Mouse (Mus musculus) cerebellum, adult (tissue): Measurements from ENCODE around the gene Tmeff1.

Source experiments
- ATAC-seq: cut with Nextera tagmentation; 2 replicates; pipeline ENCODE4 v1.9.2; 2017; ENCODE audit warnings: mild to moderate bottlenecking, moderate library complexity, mixed read lengths; ENCODE audit not compliant: insufficient number of reproducible peaks, low FRiP score, low TSS enrichment

Gene Tmeff1

DNA sequence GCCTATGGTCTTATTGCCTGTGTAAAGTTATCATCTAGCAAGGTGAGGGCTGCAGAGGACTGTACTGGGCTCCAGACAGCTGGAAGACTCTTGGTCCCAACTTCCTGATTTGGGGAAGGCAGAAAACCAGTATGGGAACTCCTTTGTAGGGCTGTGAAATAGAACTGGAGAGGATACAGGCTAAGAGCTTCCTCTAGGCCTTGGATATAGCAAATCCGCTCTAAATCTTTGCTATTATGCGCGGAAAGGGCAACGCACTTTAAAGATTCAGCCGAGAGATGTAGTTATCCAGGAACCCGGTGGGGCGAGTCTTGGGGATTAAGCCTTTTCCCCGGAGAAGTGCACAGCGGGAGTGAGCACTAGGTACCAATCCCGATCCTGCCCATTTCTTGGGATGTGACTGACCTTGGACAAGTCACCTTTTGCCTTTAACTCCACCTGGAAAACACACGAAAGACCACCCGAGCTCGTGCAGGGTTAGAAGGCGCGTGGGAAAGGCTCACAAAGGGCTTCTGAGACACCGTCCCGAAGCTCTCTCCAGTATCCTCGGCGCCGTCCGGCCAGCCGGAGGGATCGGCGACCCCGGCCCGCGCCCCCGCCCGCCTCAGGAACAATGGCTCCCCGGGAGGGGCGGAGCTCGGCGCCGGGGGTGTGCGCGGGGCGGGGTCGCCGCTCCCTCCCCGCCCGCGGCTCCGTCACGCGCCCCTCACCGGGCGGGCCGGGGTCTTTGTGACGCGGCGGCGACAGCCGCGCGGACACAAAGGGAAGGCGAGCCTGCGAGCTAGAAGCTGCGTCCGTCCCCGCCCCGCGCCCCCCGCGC, at the start of gene Tmeff1:
Tmeff1 (plus strand) TSS at position 754 of the 820 bp plus-strand sequence.
- ATAC-seq = no peak; the same call in 1 of the 2 replicates

DNA sequence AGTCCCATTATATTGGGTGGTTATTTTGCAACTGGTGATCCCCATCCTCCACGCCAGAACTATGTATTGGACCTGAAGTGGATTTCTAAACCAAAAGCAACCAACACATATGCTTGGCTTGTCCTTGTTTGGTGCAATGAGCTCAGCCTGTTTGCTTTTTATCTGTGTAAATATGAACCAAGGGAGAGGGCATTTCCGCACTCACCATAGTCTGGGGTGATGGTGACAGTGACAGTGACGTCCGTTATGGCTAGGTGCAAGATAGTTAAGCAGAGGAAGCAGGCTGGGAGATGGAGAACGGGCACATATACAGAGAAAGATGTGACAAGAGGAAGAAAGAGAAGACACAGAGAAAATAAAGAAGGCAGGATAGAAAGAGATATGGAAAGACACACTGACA, 48.7 kb upstream of the Tmeff1 start:
- ATAC-seq = no peak

DNA sequence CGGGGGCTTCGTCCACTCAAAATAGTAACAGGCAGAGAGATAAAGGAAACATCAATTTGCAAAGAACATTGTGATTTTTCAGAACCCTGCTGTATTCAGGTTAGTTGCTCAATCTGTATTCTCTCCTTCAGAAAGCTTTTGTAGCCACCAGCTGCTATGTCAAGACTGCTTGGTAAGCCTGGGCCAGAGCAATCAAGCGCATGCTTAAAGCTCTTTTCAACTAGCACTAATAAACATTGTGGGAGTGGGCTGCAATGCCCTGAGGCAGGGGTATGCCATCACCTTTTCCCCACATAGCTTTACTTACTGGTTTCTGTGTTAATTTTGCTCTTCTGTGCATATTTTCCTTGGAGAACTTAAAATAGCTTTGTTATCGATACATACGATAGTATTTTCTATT, 48.0 kb upstream of the Tmeff1 start:
- ATAC-seq = no peak

DNA sequence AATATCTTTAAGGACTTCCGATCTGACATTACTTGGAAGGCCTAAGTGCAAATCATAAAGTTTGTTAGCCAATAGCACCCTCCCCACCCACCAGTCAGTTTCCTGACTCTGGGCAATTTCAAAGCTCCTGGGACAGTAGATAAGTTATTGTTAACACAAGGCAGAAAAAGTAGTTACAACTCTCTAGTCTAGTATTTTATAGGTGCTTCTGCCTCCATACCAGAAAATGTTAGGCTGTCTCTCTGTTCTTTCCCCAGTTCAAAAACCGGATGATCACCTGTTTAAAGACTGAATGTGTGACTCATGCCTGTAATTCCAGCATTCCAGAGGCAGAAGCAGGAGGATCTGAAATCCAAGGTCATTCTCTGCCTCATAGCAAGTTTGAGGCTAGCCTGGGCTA, 46.4 kb upstream of the Tmeff1 start:
- ATAC-seq = no peak

DNA sequence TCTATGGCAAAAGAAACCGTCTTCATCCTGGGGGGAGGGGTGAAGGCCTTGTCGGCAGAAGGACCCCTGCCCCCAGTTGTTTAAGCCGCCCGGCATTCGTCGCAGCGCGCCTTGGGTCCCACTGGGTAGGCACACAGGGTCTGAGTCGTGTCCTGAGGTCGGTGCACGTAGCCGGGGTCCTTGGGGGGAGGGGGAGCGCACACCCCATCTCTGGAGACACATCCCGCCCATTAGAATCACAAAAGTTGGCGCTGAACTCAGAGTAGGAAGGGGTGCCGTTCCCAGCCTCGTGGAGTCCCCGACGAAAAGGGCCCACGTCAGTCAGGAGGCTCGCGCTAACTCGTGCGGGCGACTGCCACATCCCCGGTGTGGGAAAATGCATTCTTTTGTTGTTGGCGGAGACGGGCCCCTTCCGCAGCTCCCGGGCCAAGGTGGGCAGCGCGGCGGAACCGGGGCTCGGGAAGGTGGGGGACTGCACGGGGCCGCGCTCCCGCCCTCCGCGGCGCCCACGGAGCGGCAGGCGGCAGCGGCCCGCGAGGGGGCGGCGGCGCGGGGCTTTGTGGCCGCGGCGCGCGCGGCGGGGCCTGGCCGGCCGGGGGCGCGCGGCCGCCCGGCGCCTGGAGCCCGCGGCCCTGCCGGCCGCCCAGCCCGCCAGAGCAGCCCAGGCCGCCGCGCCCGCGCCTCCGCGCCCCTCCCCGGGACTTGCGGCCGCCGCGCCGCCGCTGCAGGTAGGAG, 45.0 kb upstream of the Tmeff1 start, which contains the start of gene Msantd3:
Msantd3 (plus strand) TSS at position 95 of the 735 bp plus-strand sequence.
- ATAC-seq = peak; percentile 74

DNA sequence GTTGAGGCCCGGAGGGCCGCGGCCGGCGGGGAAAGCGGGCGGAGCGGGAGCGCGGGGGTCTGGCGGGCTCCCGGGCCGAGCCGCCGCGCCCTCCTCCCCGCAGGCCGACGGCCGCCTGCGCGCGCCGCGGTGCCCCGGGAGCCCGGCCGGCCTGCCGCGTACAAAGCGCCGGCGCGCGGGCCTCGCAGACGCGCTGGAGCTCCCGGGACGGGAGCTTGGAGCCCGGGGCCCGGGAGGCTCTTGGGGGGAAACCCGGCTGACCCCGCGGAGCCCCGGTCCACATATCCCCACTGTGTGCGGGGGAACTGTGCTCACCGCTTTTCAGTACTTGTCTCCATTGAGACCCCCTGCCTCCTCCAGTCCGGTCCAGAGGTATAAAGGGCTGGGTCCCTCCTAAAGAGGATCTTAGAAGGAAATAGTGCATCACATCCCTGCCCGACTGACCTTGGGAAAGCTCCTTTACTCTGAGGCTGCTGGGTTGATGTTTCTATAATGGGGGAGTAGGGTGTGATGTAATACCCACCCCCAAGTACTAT, 44.3 kb upstream of the Tmeff1 start:
- ATAC-seq = peak; percentile 67; the same call in 1 of the 2 replicates

DNA sequence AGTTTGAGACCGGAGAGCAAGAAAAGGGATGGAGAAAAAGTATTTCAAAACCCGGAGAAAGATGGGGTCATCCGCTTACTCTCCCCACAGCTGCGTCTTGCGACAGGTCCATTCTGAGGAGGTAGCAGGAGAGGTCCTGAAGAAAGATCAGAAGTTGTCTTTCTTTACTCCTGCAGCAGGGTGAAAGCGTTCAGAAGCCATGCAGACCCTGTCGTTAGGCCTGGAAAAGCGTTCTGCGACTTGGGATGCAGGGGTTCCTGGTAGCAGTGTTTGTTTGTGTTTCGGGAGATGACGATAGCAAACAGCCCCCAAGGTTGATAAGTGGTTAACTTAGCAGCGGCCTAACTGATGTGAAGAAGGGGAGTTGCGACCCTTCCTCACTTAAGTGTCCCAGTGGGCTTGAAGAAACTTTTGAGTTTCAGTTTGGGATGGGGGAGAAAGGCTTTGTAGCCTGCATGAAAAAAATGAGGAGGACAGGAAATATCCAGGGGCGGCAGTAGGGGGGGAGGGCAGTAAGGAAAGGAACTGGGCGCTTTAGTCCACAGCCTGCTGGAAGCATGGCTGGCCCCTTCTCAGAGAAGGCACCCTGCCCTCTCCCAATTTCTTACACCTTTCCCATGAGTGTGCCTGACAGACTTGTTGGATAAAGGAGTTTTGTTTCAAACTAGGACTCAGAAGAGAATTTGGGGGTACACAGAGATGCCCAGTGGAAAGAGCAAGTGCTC, 43.3 kb upstream of the Tmeff1 start:
- ATAC-seq = no peak

DNA sequence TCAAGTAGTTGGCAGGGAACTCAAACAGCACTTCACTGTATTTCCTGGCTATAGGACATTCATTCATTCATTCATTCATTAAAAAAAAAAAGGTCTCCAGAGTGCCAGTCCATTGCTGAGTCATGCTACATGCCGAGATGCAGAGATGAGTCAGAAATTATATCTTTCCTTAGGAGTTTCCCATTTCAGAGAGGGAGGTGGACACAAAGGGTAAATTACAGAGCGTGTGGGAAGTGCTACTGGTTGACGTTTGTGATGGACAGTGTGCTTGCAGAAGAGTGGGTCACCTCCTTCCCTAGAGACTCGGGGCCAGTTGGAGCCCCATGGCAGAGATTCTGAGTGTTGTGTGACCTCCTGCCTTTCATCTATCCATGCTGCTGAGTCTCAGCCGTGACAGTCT, 42.6 kb upstream of the Tmeff1 start:
- no peak for ATAC-seq

DNA sequence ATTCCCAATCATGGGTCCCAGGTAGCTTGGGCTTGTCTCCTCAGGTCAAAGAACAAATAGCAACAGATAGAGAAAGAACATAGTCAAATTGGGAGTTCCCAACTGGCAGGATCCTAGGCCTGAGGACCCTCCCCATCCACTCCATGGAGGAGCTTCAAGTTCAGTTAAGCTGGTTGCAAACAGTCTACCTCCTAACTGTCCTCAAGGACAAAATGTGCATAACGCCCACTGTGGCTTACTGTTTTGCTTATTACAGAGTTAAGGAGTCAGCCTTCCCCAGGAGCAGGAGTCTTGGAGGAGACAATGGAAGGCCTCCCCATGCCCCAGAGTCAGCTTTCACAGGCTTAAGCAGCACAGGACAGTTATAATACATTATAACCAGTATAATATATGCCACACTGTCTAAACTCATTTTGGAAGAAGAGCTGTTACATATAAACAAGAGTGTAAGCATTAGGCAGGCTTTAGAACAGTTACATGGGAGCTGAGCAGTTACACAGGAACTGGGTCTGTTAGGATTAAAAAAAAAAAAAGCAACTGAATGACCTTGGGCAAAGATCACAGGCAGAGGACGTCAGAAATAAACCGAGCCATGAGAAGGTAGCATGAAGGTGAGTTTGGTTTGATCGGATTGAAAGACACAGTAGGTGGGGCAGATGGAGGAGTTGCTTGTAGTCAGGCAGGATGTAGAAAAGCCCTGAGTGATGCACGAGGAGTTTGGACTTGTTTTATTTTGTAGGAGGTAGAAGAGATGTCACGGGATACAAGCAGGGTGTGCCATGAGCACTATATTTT, 41.7 kb upstream of the Tmeff1 start:
- ATAC-seq = no peak

DNA sequence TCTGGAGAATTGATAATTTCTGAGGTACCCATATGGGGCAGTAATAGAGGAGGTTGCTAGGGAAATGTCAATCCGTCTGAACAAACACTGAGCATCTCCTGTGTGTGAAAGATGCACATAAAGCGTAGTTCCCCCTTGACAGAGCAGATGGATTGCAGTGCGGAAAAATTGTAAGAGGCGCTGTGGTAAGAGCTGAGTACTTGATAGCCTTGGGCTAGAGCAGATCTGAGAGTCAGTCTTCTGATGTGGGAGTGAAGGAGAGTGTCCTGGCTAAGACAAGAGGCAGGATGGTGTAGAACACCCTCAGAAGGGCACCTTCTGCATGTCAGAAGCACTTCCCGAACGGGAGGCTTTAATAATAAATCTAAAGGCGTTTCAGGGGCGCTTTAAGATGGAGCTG, 40.8 kb upstream of the Tmeff1 start:
- no peak for ATAC-seq

DNA sequence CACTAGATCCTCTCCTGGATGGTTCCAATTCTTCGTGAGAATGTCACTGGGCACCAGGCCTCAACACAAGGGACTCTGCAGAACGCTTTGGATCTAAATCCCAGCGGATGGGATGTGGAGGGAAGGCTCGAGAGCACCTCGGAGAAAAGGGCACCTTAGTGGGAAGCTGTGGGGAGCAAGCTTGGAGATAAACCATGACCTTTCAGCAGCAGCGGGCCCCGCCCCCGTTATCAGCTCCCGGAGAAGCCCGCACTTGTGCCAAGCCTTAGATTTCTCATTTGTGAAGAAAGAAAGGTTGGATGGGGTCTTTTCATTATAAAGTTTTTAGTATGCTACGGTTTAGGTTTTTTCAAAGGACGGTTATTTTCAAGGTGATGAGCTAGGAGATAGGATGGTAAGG, 39.0 kb upstream of the Tmeff1 start:
- no peak for ATAC-seq

DNA sequence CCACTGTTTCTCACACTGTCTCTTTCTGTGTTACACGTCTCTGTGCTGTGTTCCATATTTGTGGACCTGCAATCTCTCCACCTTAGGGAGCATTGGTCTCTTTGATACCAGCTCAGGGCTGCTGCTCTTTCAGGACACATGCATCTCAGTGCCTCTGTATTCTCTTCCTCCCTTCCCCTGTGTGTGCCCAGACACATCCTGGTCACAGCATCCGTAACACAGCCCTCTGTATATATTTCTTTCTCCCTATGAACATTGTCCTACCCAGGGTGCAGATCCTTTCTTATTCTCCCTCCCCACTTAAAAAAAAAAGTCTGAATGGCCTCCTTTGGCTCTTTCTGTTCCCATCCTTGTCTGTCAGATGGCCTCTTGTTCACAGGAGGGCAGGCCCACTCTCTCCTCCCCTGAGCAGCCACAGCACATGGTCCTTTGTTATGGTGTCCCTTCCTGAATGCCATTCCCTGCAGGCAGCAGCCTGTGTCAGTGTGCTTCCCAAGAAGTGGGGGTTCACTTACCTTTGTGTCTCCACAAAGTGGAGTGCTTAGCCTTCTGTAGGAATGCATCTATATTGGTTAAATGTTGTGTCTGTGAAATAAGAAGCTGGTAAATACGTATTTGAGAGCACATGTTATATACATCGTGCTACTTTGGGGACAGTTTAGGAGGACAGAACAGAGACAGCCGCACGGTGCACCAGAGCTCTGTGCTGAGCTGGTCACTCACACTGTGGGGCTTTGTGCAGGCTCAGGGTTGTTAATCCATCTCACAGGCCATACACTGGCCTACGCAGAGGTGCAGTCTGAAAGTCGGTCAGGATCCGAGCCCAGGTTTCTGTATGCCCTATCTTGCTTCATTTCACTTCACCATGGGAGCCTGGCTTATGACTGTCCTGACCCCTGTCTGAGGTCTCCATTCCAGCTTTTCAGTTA, 38.1 kb upstream of the Tmeff1 start:
- ATAC-seq = no peak

DNA sequence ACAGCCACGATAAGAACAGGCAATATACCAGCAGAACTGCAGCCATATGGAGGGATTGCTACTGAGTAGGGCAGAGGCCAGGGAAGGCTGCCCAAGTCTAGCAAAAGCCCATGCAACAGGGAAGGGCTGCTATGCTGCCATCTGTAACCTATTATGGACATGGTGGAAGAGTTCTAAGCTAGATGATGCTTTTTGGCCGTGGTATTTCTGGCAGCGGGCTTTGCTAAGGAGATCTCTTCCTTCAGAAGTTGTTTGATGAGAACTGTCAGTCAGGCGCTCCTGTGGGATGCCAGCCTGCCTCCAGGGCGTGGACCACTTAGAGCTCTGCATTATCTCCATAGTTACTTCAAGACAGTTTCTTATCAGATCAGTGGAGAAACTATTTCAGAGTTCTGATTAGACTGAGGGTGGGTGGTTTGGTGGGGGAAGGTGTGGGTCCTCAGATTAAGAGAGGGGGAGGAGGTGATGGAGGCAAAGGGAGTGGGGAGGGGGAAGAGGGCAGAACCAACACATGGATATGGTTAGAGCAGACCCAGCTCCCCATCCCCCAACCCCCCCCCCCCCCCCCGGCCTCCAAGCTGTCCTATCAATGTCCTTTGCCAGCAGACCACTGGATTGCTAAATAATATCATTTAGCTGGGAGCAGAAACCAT, 36.5 kb upstream of the Tmeff1 start:
- peak; percentile 62; the same call in 1 of the 2 replicates for ATAC-seq

DNA sequence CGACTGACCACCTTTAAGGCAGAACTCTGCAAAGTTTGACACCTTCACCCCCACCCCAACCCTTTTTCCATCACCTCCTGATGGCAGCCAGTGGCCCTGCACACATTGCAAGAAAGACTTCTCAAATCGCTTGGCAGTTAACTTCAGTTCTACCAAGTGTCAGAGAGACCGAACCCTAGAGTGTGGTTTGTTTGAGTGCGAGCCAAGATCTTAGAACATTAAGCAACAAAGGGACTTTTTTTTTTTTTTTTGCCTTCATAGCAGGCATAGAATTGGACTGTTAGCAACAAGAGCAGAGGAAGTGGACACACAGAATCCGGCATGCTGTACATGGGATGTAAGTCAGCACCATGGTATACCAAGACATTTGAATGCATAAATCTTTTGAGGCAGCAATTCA, 35.3 kb upstream of the Tmeff1 start:
- ATAC-seq = no peak

DNA sequence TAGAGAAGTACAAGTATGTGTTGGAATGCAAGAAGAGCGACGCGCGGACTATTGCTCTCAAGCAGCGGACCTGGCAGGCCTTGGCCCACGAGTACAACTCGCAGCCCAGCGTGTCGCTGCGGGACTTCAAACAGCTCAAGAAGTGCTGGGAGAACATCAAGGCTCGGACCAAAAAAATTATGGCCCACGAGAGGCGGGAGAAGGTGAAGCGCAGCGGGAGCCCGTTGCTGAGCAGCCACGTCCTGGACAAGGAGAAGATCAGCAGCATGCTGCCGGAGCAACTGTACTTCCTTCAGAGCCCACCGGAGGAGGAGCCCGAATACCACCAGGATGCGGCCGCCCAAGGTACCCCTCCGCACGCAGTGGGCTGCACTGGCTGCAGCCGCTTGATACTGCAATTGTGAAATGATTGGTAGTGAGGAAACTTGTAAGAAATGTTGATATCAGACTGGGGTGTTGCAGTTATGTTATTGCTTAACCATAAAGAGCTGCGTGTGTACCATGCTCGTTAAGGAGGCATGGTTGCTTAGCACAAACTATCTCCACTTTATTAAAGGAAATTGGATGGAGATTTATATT, 32.4 kb upstream of the Tmeff1 start:
- ATAC-seq = no peak

DNA sequence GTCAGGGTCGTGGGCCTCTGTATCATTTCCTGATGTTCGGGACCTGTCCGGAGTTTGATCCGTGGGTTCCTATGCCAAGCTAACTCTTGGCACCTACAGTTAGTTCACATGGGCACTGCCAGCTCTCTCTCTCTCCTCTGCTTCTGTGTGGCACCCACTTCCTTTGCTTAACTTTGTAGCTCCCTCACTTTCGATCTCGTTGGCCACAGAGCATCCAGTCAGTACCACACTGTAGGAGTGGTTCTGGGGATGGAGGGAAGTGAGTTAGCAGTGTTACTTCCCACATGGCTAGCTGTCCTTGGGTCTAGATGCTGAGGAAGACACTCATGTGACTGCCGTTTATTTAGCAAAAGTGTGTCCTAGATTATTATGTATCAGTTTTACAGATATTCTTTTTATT, 30.8 kb upstream of the Tmeff1 start:
- ATAC-seq = no peak

DNA sequence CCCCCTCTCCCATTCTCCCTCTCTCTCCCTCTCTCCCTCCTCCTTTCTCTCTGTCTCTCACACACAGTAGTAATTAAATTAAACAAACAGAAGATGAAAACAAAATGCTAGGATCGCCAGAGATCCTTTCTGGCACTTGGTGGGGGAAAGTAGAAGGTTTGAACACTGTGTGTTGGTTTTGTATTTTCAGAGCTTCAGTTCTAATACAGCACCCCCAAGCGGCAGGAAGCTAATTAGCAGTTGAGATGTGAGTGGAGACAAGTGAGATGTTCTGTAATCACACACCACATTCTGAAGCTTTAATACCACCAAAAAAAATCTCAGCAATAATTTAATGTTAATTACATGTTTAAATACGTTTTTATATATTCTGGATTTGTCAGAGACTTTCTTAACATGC, 29.2 kb upstream of the Tmeff1 start:
- ATAC-seq = no peak

DNA sequence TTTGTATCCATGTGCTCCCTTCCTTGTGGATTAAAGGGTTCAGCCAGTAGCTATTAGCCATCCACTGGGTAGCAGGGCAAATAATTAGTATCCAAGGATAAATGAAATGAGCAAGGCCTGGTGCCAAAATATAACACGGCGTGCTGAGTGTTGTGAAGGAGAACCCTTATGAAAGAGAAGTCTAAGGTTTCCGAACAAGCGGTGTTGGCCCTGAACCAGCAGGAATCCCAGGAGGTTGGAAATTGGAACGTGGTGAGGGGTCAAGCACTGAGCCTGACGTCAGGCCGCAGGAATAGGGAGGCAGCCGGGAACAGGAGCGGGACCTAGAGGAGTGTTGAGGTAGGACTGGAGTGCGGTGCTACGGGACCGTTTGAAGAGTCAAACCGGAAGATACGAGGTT, 25.3 kb upstream of the Tmeff1 start:
- ATAC-seq = no peak
